Mouse (Mus musculus) urinary bladder, postnatal 36 days (tissue): ENCODE results near the gene Olfr1390.
"Not testable (repeated sequence)": the region's sequence is repeated elsewhere in the genome, so short reads cannot be mapped to it uniquely, and the experiment has no call there.

Source experiments
- DNase-seq, 2 experiments: peaks; one replicate each; pipeline ENCODE4 v3.0.0; 2022; ENCODE audit warnings: low spot score in 2 of 2, mixed read lengths in 1 of 2

Gene Olfr1390

DNA sequence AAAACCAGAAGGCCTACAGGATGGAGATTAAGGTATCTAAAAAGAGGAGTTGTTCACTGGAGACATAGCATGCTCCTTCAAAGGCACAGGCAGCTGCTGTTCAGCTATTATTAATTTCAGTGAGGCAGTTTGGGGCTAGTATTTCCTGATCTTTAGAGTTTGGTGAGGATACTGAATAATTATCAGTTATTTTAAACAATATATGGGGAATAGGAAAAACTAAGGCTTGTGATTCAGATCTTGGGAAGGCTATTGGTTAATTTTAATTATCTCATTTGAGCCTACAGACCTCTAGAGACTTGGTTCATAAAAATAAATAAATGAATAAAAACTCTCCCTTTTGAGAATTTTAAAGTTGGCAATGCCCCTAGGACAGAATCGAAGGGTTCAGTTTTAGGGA is at the start of gene Olfr1390:
Gene Olfr1390, plus strand, starts transcription at position 301 of the 400 bp plus-strand sequence.
- no peak for DNase-seq

- no peak for DNase-seq
These were observed 47.7 kb upstream of the Olfr1390 start for GRCm38 (mm10) chr11:49287251-49287650.

- no peak for DNase-seq
These were observed 42.2 kb upstream of the Olfr1390 start for GRCm38 (mm10) chr11:49292777-49293176.

DNA sequence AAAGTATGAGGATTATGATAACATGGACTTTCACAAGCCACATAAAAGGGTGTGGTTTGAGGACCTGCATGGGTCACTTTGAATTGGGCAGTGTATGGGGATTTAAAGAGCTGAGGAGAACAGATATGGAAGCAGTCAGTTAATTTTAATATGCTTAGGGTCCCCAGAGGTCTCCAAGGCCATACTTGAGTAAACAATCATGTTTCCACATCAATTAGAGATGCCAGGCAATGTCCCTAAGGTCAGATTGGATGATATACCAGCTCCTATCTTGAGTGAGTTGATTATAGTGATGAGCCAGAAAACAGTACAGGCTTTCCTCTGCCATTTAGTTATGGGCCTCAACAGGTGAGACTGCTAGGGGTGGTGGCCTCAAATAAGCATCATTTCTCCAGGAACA is 30.5 kb upstream of the Olfr1390 start, which contains the start of gene Olfr10:
Gene Olfr10, plus strand, starts transcription at position 301 of the 400 bp plus-strand sequence.
- no peak for DNase-seq

GRCm38 (mm10) chr11:49308547-49308946 is 26.4 kb upstream of the Olfr1390 start:
- not testable (repeated sequence) for DNase-seq

DNA sequence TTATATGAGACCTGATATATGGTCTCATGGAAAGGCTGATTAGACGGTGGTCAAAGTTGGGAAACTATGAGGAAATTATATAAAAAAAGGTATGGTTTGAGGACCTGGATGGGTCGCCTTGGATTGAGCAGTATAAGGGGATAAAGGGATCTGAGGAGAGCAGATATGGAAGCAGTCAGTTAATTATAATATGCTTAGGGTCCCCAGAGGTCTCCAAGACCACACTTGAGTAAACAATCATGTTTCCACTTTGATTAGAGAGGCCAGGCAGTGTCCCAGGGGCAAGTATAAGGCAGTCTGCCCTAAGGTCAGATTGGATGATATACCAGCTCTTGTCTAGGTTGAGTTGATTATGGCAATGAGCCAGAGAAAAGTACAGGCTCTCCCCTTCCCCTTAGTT is 12.5 kb upstream of the Olfr1390 start, which contains the start of gene Olfr1391:
Gene Olfr1391, plus strand, starts transcription at position 301 of the 400 bp plus-strand sequence.
- DNase-seq, result no peak

DNA sequence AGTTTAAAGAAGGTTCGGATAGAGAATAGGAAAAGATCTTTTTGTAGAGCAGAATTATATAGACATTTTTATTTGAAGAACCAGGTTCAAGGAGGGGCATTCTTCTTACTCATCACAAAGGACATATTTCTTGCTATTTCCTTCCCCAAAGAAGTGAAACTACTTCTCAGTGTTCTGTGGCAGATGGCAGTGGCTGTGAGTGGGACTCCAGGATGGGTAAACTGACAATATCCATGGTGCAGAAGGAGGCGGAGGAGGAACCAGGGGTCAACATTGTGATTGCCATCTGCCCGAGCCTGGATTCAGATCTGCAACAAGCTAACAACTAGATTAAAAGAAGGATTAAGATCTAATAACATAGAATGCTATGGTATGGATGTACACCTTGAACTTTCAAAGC is 8.3 kb upstream of the Olfr1390 start:
- DNase-seq, result no peak

- no peak for DNase-seq
These were observed 5.3 kb upstream of the Olfr1390 start for GRCm38 (mm10) chr11:49329686-49330085.

- no peak for DNase-seq
These were observed 2.3 kb downstream of the Olfr1390 start for GRCm38 (mm10) chr11:49337150-49337832.

DNA sequence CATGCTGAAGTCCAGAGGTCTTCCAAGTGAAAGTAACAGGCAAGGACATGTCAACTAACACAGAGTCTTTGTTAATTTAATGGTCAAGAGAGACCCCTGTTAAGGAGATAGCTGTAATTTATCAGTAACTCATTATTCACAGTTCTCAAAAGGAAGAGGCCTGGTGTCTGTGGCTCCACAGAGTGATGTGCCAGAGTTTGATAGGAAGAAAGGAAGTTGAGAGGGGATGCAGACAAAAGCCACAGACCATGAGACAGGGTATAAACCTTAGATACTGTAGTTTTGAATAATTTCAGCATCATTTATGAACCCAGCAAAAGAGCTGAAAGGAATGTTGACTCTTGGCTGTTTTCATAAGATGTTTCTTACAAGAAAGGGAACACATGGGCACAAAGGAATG is 48.1 kb downstream of the Olfr1390 start:
- no peak for DNase-seq

GRCm38 (mm10) chr11:49386118-49386517 is 51.1 kb downstream of the Olfr1390 start:
- DNase-seq, result not testable (repeated sequence)
